Mouse (Mus musculus) hindbrain, postnatal 0 days (tissue): ENCODE results near the gene Casp14. TPM values are rescaled to one million over a fixed set of nuclear protein-coding genes. Genes with fewer than 3 reads are reported as not detected.

Source experiments
- ATAC-seq: fragments of 200-750 bp; cut with Nextera tagmentation; 2 replicates; pipeline ENCODE4 v1.8.0; 2017; ENCODE audit warnings: mild to moderate bottlenecking, moderate TSS enrichment, moderate library complexity
- DNase-seq: peaks from one replicate; pipeline ENCODE4 v3.0.0-alpha.2; 2015; ENCODE audit warnings: low spot score
- H3K27ac ChIP-seq: fragments of 300-500 bp; sonication (generic); 2 replicates; pipeline ENCODE4 v1.5.1; 2014; ENCODE audit warnings: mild to moderate bottlenecking
- H3K27me3 ChIP-seq: fragments of 300-500 bp; sonication (generic); 2 replicates; pipeline ENCODE4 v1.6.1; 2014; ENCODE audit warnings: low read length, mixed read lengths; ENCODE audit not compliant: insufficient read depth
- H3K36me3 ChIP-seq: fragments of 300-500 bp; sonication (generic); 2 replicates; pipeline ENCODE4 v1.6.1; 2014; ENCODE audit warnings: low read length, mixed read lengths; ENCODE audit not compliant: insufficient read depth
- H3K4me1 ChIP-seq: fragments of 300-500 bp; sonication (generic); 2 replicates; pipeline ENCODE4 v1.6.1; 2014; ENCODE audit warnings: antibody characterized with exemption, low read length, mixed read lengths; ENCODE audit not compliant: insufficient read depth
- H3K4me2 ChIP-seq: fragments of 300-500 bp; sonication (generic); 2 replicates; pipeline ENCODE4 v1.6.1; 2014; ENCODE audit warnings: low read depth, mild to moderate bottlenecking, low read length, moderate library complexity, mixed read lengths
- H3K4me3 ChIP-seq: fragments of 300-500 bp; sonication (generic); 2 replicates; pipeline ENCODE4 v1.5.1; 2014; ENCODE audit warnings: low read length
- H3K9ac ChIP-seq: fragments of 300-500 bp; sonication (generic); replicated peaks from 2 replicates; pipeline ENCODE4 v1.6.1; 2014; ENCODE audit warnings: mild to moderate bottlenecking, low read length, moderate library complexity, mixed read lengths
- H3K9me3 ChIP-seq: fragments of 300-500 bp; sonication (generic); 2 replicates; pipeline ENCODE4 v1.6.1; 2016; ENCODE audit warnings: low read length, mixed read lengths
- CTCF ChIP-seq: IDR thresholded peaks from 2 replicates; pipeline ENCODE4 v1.5.1; 2016; ENCODE audit warnings: antibody characterized with exemption, control low read depth, low read depth
- WGBS: fragments of 180-500 bp; shearing (Covaris S2); extraction: QIAGEN DNeasy Blood & Tissue Kit; methylation state at CpG from one replicate; pipeline ENCODE4 v1.1.7; 2014; 5-methylcytosine and 5-hydroxymethylcytosine counted together
- polyA plus RNA-seq: library from polyadenylated mRNA; unstranded; fragments of >200 nt; fragmentation: Nextera tagmentation; extraction: Ambion mirVana; gene quantifications from 2 replicates; pipeline ENCODE4 v1.2.1, GENCODE M21; 2015
- total RNA-seq: library from RNA; depleted of rRNA; stranded (reverse); fragments of >200 nt; gene quantifications from 2 replicates; pipeline ENCODE4 v1.2.3, GENCODE M21; 2014; rRNA removed

The Casp14 gene
- total RNA-seq (not detected in 2 replicates), polyA plus RNA-seq (not detected in 2 replicates)

DNA sequence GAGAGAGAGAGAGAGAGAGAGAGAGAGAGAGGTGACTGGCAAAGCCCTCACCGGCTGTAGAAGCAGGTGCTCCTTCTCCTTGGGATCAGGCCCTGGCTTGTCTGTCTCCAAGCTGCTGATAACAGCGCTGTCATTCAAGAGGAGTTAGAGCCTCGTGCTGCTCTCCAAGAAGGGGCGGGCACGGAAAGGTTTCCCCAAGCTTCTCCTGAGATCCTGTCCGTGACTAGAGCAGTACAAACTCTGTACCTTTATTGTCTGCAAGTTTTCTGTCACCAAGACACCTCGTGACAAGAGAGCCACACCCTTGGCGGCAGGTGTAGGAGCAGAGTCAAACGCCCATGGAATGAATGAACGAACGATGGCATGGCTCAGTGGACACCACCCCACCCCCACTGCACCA is at the start of gene Casp14:
Gene Casp14, minus strand, starts transcription at position 239 of the 400 bp plus-strand sequence.
- Histone ChIP-seq H3K36me3 (no peaks in the 10 kb centered on the region), H3K9ac (no peak within 1 kb of the TSS), H3K9me3 (no peaks in the 10 kb centered on the region), H3K4me1 (no peaks in the 10 kb centered on the region), H3K27ac (no peak within 1 kb of the TSS), H3K4me3 (no peak within 1 kb of the TSS), H3K4me2 (no peak within 1 kb of the TSS), H3K27me3 (no peaks in the 10 kb centered on the region)
- ATAC-seq: no peak
- no peak for DNase-seq
- WGBS: 69% methylated on average over 11 of the region's 11 CpGs
- TF ChIP-seq CTCF: no peak

DNA sequence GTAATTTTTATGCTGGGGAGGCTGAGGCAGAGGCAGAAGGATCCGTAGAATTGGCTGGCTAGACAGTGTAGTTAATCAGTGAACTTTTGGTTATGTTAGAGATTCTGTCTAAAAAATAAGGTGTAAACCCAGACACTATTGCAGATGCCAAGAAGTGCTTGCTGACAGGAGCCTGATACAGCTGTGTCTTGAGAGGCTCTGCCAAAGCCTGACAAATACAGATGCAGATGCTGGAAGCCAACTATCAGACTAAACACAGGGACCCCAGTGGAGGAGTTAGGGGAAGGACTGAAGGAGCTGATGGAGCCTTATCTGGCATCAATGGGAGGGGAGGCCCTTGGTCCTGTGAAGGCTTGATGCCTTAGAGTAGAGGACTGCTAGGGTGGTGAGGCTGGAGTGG is 47.5 kb upstream of the Casp14 start:
- 88% methylated on average over 1 of the region's 1 CpGs for WGBS
- Histone ChIP-seq H3K4me3 (no peak overlapping the region), H3K27me3 (no peaks in the 10 kb centered on the region), H3K4me1 (no peaks in the 10 kb centered on the region), H3K4me2 (no peak overlapping the region), H3K36me3 (no peaks in the 10 kb centered on the region), H3K27ac (no peak overlapping the region), H3K9me3 (no peaks in the 10 kb centered on the region), H3K9ac (no peak overlapping the region)
- ATAC-seq (no peak), DNase-seq (no peak)
- no peak for TF ChIP-seq CTCF

DNA sequence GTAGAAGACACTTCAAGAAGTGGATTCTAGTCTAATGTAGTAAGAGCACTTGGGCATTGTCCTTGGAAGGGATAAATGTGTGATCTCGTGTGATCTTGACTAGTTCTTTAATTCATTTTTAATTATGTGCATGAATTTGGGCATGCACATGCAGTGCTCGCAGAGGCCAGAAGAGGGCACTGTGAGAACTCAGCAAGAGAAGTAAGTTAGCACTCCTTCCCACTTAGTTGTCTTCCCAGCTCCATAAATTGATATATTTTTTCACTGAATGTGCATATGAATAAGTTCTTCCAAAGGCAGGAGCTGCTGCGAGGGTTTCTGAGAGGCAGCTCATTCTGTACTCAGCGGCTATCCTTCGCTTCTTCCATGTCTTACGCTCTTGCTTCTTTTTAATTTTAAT is 37.9 kb upstream of the Casp14 start:
- H3K27me3 ChIP-seq: no peaks in the 10 kb centered on the region
- no peak for ATAC-seq

DNA sequence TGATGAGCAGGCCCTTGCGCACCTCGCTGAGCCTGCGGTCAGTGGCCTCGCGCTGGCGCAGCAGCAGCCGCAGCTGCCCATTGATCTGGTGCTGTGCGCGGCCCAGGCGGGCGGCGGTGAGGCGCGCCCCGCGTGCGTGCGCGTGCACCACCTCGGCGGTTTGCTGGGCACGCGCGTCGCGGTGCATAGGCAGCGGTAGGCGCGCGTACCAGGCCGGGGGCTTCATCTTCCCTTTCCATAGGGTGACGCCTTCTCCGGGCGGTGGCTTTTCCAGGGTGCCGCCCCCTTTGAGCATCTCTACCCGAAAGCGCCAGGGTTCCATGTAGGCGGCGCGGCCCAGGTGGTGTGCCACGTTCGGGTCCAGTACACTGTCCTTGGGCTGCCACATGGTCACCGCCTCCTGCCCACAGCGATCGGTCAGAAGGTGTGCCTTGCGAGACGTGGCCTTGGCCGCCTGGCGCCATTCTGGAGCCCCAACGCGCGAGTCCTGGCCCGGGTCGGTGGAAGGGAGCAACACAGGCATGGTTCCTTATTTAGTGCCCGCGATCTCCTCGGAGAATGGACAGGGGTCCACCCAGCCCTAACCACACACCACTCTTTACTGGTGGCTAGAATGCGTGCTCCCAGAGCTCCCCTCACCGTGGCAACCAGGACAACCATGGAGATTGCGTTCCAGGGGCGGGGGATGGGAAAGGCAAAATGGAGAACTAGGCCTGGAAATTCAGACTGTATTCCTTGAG is 34.5 kb upstream of the Casp14 start, which contains the start of gene Ccdc105:
Gene Ccdc105, minus strand, starts transcription at position 614 of the 740 bp plus-strand sequence.
- no peaks in the 10 kb centered on the region for H3K9me3 ChIP-seq
- H3K27ac ChIP-seq: peak within 1 kb of the TSS; percentile 93
- DNase-seq: peak; percentile 95
- H3K4me1 ChIP-seq: 0 out of 2 replicates have a peak, but pooled peaks cover 3% of the 10 kb centered on the region
- TF ChIP-seq CTCF: no peak
- no peaks in the 10 kb centered on the region for H3K27me3 ChIP-seq
- peak within 1 kb of the TSS; percentile 82 for H3K9ac ChIP-seq
- WGBS: 1% methylated on average over 58 of the region's 61 CpGs
- H3K36me3 ChIP-seq: no peaks in the 10 kb centered on the region
- H3K4me2 ChIP-seq: peak within 1 kb of the TSS; percentile 86
- H3K4me3 ChIP-seq: peak within 1 kb of the TSS; percentile 48
- ATAC-seq: peak; percentile 95

More for the DNA sequence above, 37.9 kb upstream of the Casp14 start:
- Histone ChIP-seq H3K4me1 (no peaks in the 10 kb centered on the region), H3K4me3 (no peak overlapping the region), H3K27ac (no peak overlapping the region), H3K9me3 (no peaks in the 10 kb centered on the region), H3K36me3 (no peaks in the 10 kb centered on the region), H3K9ac (no peak overlapping the region), H3K4me2 (no peak overlapping the region)
- peak; percentile 86 for DNase-seq
- 35% methylated on average over 6 of the region's 6 CpGs for WGBS
- peak; percentile 92 for TF ChIP-seq CTCF

DNA sequence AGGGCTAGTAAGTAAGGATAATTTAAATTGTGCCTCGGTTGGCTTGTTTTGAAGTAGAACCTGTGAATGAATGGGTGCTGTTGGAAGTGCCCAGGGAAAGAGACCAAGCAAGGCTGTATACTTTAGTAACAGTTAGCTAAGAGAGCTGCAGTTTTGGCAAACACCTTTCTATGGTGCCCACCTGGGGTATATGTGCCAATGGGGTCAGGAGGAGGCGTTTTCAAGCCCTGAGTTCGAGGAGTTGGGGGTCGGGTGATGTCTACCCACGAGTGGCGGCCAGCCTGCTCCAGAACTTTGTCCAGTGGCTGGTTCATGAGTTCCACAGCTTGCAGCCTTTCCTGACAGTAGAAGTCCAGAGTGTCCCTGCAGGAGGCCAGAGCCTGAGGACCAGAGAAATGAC is 30.9 kb upstream of the Casp14 start:
- Histone ChIP-seq H3K9me3 (no peaks in the 10 kb centered on the region), H3K4me1 (0 out of 2 replicates have a peak, but pooled peaks cover 3% of the 10 kb centered on the region), H3K4me3 (no peak overlapping the region), H3K4me2 (no peak overlapping the region), H3K9ac (no peak overlapping the region), H3K36me3 (no peaks in the 10 kb centered on the region), H3K27me3 (no peaks in the 10 kb centered on the region), H3K27ac (no peak overlapping the region)
- ATAC-seq: no peak
- no peak for TF ChIP-seq CTCF
- no peak for DNase-seq
- WGBS: 94% methylated on average over 6 of the region's 6 CpGs

DNA sequence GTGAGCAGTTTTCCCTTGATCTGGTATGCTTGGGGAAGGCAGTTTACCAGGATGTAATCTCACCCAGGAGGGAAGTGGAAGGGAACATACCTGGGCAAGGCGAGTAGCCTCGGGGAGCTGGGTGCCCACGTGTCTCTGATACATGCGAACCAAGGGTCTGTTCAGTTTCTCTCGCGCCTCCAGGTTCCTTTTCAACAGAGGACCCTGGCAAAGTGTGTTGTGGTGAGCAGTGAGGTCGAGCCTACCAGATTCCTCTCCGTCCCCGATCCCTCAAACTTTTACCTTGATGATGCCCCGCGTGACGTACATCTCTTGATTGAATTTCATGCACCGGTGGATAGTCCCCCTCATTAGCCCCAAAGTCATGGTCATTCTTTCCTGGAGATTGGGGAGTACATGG is 30.1 kb upstream of the Casp14 start:
- H3K9ac ChIP-seq: no peak overlapping the region
- no peak for DNase-seq
- peak overlapping the region; percentile 30; the same call in 1 of the 2 replicates for H3K4me3 ChIP-seq
- no peak for TF ChIP-seq CTCF
- H3K27me3 ChIP-seq: no peaks in the 10 kb centered on the region
- 83% methylated on average over 13 of the region's 13 CpGs for WGBS
- no peak for ATAC-seq
- H3K9me3 ChIP-seq: no peaks in the 10 kb centered on the region
- peak overlapping the region; percentile 60 for H3K4me2 ChIP-seq
- no peak overlapping the region for H3K27ac ChIP-seq
- no peaks in the 10 kb centered on the region for H3K36me3 ChIP-seq
- 0 out of 2 replicates have a peak, but pooled peaks cover 3% of the 10 kb centered on the region for H3K4me1 ChIP-seq
